Mouse (Mus musculus) liver, postnatal 0 days (tissue): Measurements from ENCODE around the gene B4gat1. TPM values are rescaled to one million over a fixed set of nuclear protein-coding genes. Genes with fewer than 3 reads are reported as not detected.

Experiments
- ATAC-seq: fragments of 200-750 bp; cut with Nextera tagmentation; 2 replicates; pipeline ENCODE4 v1.8.0; 2017; ENCODE audit warnings: mild to moderate bottlenecking, moderate library complexity
- DNase-seq: peaks from one replicate; pipeline ENCODE4 v3.0.0-alpha.2; 2016
- H3K27ac ChIP-seq: fragments of 300-500 bp; sonication (generic); 2 replicates; pipeline ENCODE4 v1.5.1; 2014; ENCODE audit warnings: antibody characterized with exemption, moderate library complexity, mild to moderate bottlenecking, low read depth
- H3K27me3 ChIP-seq: fragments of 300-500 bp; sonication (generic); 2 replicates; pipeline ENCODE4 v1.6.1; 2014; ENCODE audit warnings: low read length, control low read depth, mixed read lengths; ENCODE audit not compliant: insufficient read depth
- H3K36me3 ChIP-seq: fragments of 300-500 bp; sonication (generic); replicated peaks from 2 replicates; pipeline ENCODE4 v1.6.1; 2014; ENCODE audit warnings: mild to moderate bottlenecking, control low read depth, low read length, moderate library complexity, mixed read lengths; ENCODE audit not compliant: insufficient read depth
- H3K4me1 ChIP-seq: fragments of 300-500 bp; sonication (generic); 2 replicates; pipeline ENCODE4 v1.6.1; 2014; ENCODE audit warnings: antibody characterized with exemption, mild to moderate bottlenecking, control low read depth; ENCODE audit not compliant: insufficient read depth
- H3K4me2 ChIP-seq: fragments of 300-500 bp; sonication (generic); 2 replicates; pipeline ENCODE4 v1.6.1; 2014; ENCODE audit warnings: low read depth, mild to moderate bottlenecking, low read length, moderate library complexity, mixed read lengths
- H3K4me3 ChIP-seq: fragments of 300-500 bp; sonication (generic); 2 replicates; pipeline ENCODE4 v1.5.1; 2014; ENCODE audit warnings: low read depth, low read length
- H3K9ac ChIP-seq: fragments of 300-500 bp; sonication (generic); replicated peaks from 2 replicates; pipeline ENCODE4 v1.6.1; 2014; ENCODE audit warnings: mild to moderate bottlenecking, moderate library complexity
- H3K9me3 ChIP-seq: fragments of 300-500 bp; sonication (generic); 2 replicates; pipeline ENCODE4 v1.6.1; 2016; ENCODE audit warnings: mild to moderate bottlenecking, control low read depth, low read length, mixed read lengths
- CTCF ChIP-seq: sonication (generic); IDR thresholded peaks from 2 replicates; pipeline ENCODE4 v1.5.1; 2016; ENCODE audit warnings: antibody characterized with exemption, low read depth
- EP300 ChIP-seq: IDR thresholded peaks from 2 replicates; pipeline ENCODE4 v1.6.1; 2016; ENCODE audit warnings: antibody characterized with exemption, low read depth, mild to moderate bottlenecking
- WGBS: fragments of 180-500 bp; shearing (Covaris S2); extraction: QIAGEN DNeasy Blood & Tissue Kit; methylation state at CpG from one replicate; pipeline ENCODE4 v1.1.7; 2014; ENCODE audit not compliant: insufficient replicate concordance; 5-methylcytosine and 5-hydroxymethylcytosine counted together
- polyA plus RNA-seq: library from polyadenylated mRNA; unstranded; fragments of >200 nt; fragmentation: Nextera tagmentation; extraction: Ambion mirVana; gene quantifications from 2 replicates; pipeline ENCODE4 v1.2.1, GENCODE M21; 2015

B4gat1 gene
- polyA plus RNA-seq, 1 experiment from 2014 or later = 12.4 TPM

- Histone ChIP-seq H3K27ac (no peak overlapping the region), H3K4me1 (peaks cover 6% of the 10 kb centered on the region; the same call in 1 of the 2 replicates), H3K27me3 (peaks cover 9% of the 10 kb centered on the region), H3K4me2 (no peak overlapping the region), H3K9ac (no peak overlapping the region), H3K9me3 (no peaks in the 10 kb centered on the region), H3K4me3 (no peak overlapping the region), H3K36me3 (no peaks in the 10 kb centered on the region)
- no peak for TF ChIP-seq EP300
- TF ChIP-seq CTCF = no peak
- no peak for ATAC-seq
- DNase-seq = no peak
- 70% methylated on average over 5 of the region's 5 CpGs for WGBS
These were observed 23.4 kb downstream of the B4gat1 start for GRCm38 (mm10) chr19:5062041-5062440.

GRCm38 (mm10) chr19:5062446-5062845 lies 23.8 kb downstream of the B4gat1 start:
- H3K27me3 ChIP-seq = peaks cover 10% of the 10 kb centered on the region
- DNase-seq (no peak), ATAC-seq (no peak)
- no peak overlapping the region for H3K4me3 ChIP-seq
- H3K4me1 ChIP-seq = peaks cover 7% of the 10 kb centered on the region; the same call in 1 of the 2 replicates
- no peaks in the 10 kb centered on the region for H3K9me3 ChIP-seq
- H3K4me2 ChIP-seq = no peak overlapping the region
- no peaks in the 10 kb centered on the region for H3K36me3 ChIP-seq
- no peak overlapping the region for H3K27ac ChIP-seq
- H3K9ac ChIP-seq = no peak overlapping the region
- TF ChIP-seq CTCF (no peak), EP300 (no peak)
- WGBS = 85% methylated on average over 6 of the region's 6 CpGs

GRCm38 (mm10) chr19:5065104-5065503 lies 26.5 kb downstream of the B4gat1 start:
- peaks cover 32% of the 10 kb centered on the region for H3K27me3 ChIP-seq
- no peak overlapping the region for H3K4me3 ChIP-seq
- H3K9ac ChIP-seq = no peak overlapping the region
- H3K36me3 ChIP-seq = no peaks in the 10 kb centered on the region
- ATAC-seq (no peak), DNase-seq (no peak)
- H3K4me1 ChIP-seq = peaks cover 8% of the 10 kb centered on the region
- WGBS = 50% methylated on average over 7 of the region's 7 CpGs
- no peak overlapping the region for H3K27ac ChIP-seq
- no peak for TF ChIP-seq CTCF
- TF ChIP-seq EP300 = no peak
- no peaks in the 10 kb centered on the region for H3K9me3 ChIP-seq
- H3K4me2 ChIP-seq = no peak overlapping the region

GRCm38 (mm10) chr19:5067040-5067799 lies 28.6 kb downstream of the B4gat1 start:
- peak; percentile 34 for DNase-seq
- Histone ChIP-seq H3K9me3 (no peaks in the 10 kb centered on the region), H3K9ac (no peak overlapping the region), H3K4me3 (no peak overlapping the region), H3K36me3 (no peaks in the 10 kb centered on the region), H3K4me1 (peaks cover 20% of the 10 kb centered on the region), H3K27ac (peak overlapping the region; percentile 44; the same call in 1 of the 2 replicates), H3K27me3 (peaks cover 53% of the 10 kb centered on the region), H3K4me2 (peak overlapping the region; percentile 69)
- ATAC-seq = peak; percentile 77
- 8% methylated on average over 15 of the region's 15 CpGs for WGBS
- TF ChIP-seq EP300 (no peak), CTCF (no peak)

GRCm38 (mm10) chr19:5067867-5068569 lies 29.4 kb downstream of the B4gat1 start, which contains the start of gene Cd248:
Gene Cd248 (plus strand): TSS chr19:5068078.
- no peaks in the 10 kb centered on the region for H3K9me3 ChIP-seq
- peak; percentile 57 for DNase-seq
- 2% methylated on average over 51 of the region's 56 CpGs for WGBS

More at GRCm38 (mm10) chr19:5067867-5068569, 29.4 kb downstream of the B4gat1 start, which contains the start of gene Cd248:
- peak; percentile 19; the same call in 1 of the 2 replicates for ATAC-seq
- H3K4me3 ChIP-seq = peak within 1 kb of the TSS; percentile 45
- TF ChIP-seq CTCF (no peak), EP300 (no peak)
- peak within 1 kb of the TSS; percentile 69 for H3K4me2 ChIP-seq
- H3K4me1 ChIP-seq = peaks cover 28% of the 10 kb centered on the region
- H3K36me3 ChIP-seq = no peaks in the 10 kb centered on the region
- peak within 1 kb of the TSS; percentile 44; the same call in 1 of the 2 replicates for H3K27ac ChIP-seq
- H3K27me3 ChIP-seq = peaks cover 50% of the 10 kb centered on the region
- H3K9ac ChIP-seq = peak within 1 kb of the TSS; percentile 44; the same call in 1 of the 2 replicates
